Mouse (Mus musculus): ENCODE measurements at regions not wholly inside any gene's neighbourhood (a gene's known extent, or its start where the extent isn't known, plus 50 kb on each side); places are given as distances from the start of the nearest gene placed in this dataset.

DNA sequence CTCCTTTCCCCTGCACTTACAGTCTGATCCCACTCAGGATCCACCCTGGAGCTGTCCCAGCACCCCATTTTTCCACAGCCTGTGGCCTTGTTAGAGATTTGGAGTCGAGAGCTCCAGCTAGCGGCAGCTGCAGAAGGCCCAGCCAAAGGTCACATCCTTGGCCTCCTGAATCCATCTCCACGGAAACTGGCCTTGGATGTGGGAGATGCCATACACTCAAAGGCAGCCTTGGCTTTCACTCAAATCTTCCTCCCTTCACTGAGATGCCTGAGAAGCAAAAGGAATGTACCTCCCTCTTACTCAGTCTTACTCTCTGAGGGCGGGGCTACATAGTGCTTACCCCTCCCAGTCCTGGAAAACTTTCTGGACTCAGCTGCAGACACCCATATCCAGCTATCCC is 56.2 kb upstream of the Ky start:
- Histone ChIP-seq H3K9me3 (ENCODE audit: control insufficient read depth, low read length) (no peaks in the 10 kb centered on the region), H3K27ac (replicated peaks) (no peak overlapping the region), H3K4me3 (ENCODE audit: low read depth, low read length) (no peak overlapping the region), H3K4me2 (replicated peaks; ENCODE audit: low read depth) (no peak overlapping the region), H3K36me3 (ENCODE audit: control insufficient read depth, insufficient read depth, low read length) (no peaks in the 10 kb centered on the region), H3K4me1 (replicated peaks; ENCODE audit: control insufficient read depth, insufficient read depth) (no peaks in the 10 kb centered on the region), H3K27me3 (ENCODE audit: control insufficient read depth, insufficient read depth, low read length) (no peaks in the 10 kb centered on the region), H3K9ac (ENCODE audit: low read length) (no peak overlapping the region)
- 75% methylated on average over 4 of the region's 4 CpGs for WGBS
- ATAC-seq (ENCODE audit: low FRiP score, low TSS enrichment) (no peak), DNase-seq (ENCODE audit: low spot score) (no peak)
- TF ChIP-seq CTCF (IDR thresholded peaks at IDR 0.05; ENCODE audit: low read depth), result no peak
- no peak for TF ChIP-seq EP300 (optimal IDR thresholded peaks at IDR 0.05)

DNA sequence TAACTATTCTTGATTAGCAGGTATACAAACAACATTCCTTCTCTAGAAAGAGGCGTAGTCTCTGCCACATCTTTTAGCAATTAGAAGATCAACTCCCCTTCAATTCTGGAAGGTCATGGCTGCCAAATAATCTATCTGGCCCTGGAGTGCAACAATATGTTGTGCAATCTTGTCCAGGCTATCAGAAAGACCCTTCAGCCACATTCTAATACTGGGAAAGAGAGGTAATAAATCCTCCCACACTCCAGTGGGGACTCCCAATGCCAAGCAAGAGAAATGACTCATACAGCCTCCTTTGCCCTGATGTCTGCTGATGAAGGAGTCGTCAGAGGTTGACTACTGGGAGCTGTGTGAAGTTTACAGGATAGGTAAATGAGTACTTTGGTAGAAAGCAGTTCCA is 59.5 kb upstream of the Ky start:
- ATAC-seq (ENCODE audit: low FRiP score, low TSS enrichment) (no peak), DNase-seq (ENCODE audit: low spot score) (no peak)
- no peak overlapping the region for H3K9ac ChIP-seq (ENCODE audit: low read length)
- no peaks in the 10 kb centered on the region for H3K9me3 ChIP-seq (ENCODE audit: control insufficient read depth, low read length)
- no peak for TF ChIP-seq EP300 (optimal IDR thresholded peaks at IDR 0.05)
- TF ChIP-seq CTCF (IDR thresholded peaks at IDR 0.05; ENCODE audit: low read depth), result no peak
- no peaks in the 10 kb centered on the region for H3K36me3 ChIP-seq (ENCODE audit: control insufficient read depth, insufficient read depth, low read length)
- no peak overlapping the region for H3K4me3 ChIP-seq (ENCODE audit: low read depth, low read length)
- H3K27me3 ChIP-seq (ENCODE audit: control insufficient read depth, insufficient read depth, low read length), result no peaks in the 10 kb centered on the region
- no peak overlapping the region for H3K4me2 ChIP-seq (replicated peaks; ENCODE audit: low read depth)
- no peak overlapping the region for H3K27ac ChIP-seq (replicated peaks)
- 46% methylated on average over 2 of the region's 2 CpGs for WGBS
- no peaks in the 10 kb centered on the region for H3K4me1 ChIP-seq (replicated peaks; ENCODE audit: control insufficient read depth, insufficient read depth)

GRCm38 (mm10) chr9:102442198-102442842 is 63.2 kb upstream of the Ky start:
- Histone ChIP-seq H3K9ac (ENCODE audit: low read length) (no peak overlapping the region), H3K36me3 (ENCODE audit: control insufficient read depth, insufficient read depth, low read length) (no peaks in the 10 kb centered on the region), H3K9me3 (ENCODE audit: control insufficient read depth, low read length) (no peaks in the 10 kb centered on the region), H3K4me1 (replicated peaks; ENCODE audit: control insufficient read depth, insufficient read depth) (no peaks in the 10 kb centered on the region), H3K4me3 (ENCODE audit: low read depth, low read length) (no peak overlapping the region), H3K27ac (replicated peaks) (no peak overlapping the region), H3K4me2 (replicated peaks; ENCODE audit: low read depth) (no peak overlapping the region), H3K27me3 (ENCODE audit: control insufficient read depth, insufficient read depth, low read length) (no peaks in the 10 kb centered on the region)
- TF ChIP-seq CTCF (IDR thresholded peaks at IDR 0.05; ENCODE audit: low read depth) (no peak), EP300 (optimal IDR thresholded peaks at IDR 0.05) (no peak)
- ATAC-seq (ENCODE audit: low FRiP score, low TSS enrichment) (no peak), DNase-seq (ENCODE audit: low spot score) (no peak)
- WGBS, result 75% methylated on average over 11 of the region's 11 CpGs

DNA sequence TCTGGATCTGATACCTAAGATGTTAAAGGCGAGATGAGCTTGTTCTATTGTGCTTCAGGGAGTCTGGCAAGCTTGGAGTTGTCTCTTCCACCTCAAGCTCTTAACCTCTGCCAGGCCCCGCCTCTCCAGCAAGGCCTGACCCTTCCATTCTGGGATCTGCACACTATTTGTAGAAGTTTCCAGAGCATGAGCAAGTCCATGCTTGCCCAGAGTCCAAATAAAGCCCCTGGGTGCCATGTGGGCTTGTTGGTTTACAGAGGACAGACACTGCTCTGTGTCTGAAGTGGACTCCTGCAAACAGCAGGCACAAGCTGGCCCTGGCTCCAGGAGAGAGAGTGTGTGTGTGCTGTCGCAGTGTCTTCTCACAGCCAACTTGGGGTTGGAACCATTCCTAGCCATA is 67.9 kb upstream of the Ky start:
- no peaks in the 10 kb centered on the region for H3K27me3 ChIP-seq (ENCODE audit: control insufficient read depth, insufficient read depth, low read length)
- H3K4me1 ChIP-seq (replicated peaks; ENCODE audit: control insufficient read depth, insufficient read depth), result no peaks in the 10 kb centered on the region
- H3K27ac ChIP-seq (replicated peaks), result no peak overlapping the region
- TF ChIP-seq CTCF (IDR thresholded peaks at IDR 0.05; ENCODE audit: low read depth) (no peak), EP300 (optimal IDR thresholded peaks at IDR 0.05) (no peak)
- no peaks in the 10 kb centered on the region for H3K36me3 ChIP-seq (ENCODE audit: control insufficient read depth, insufficient read depth, low read length)
- DNase-seq (ENCODE audit: low spot score) (no peak), ATAC-seq (ENCODE audit: low FRiP score, low TSS enrichment) (no peak)
- H3K9ac ChIP-seq (ENCODE audit: low read length), result no peak overlapping the region
- 81% methylated on average over 3 of the region's 3 CpGs for WGBS
- H3K4me2 ChIP-seq (replicated peaks; ENCODE audit: low read depth), result no peak overlapping the region
- no peaks in the 10 kb centered on the region for H3K9me3 ChIP-seq (ENCODE audit: control insufficient read depth, low read length)
- no peak overlapping the region for H3K4me3 ChIP-seq (ENCODE audit: low read depth, low read length)

DNA sequence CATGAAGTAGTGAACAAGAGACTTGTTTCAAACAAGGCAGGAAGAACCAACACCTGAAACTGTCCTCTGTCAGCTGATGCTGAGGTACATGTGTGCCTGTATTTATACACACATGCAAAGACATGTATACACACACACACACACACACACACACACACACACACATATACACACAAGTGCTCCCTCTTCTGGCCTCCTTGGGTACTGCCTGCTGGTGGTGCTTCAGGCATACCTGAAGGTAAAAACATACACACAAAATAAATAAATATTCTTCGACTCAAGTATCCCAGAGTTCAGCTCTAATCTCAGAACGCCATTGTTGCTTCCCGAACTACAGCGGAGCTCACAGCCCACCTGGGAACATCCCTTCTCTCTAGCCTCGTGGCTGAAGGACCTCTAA is 69.2 kb upstream of the Ky start:
- 83% methylated on average over 5 of the region's 5 CpGs for WGBS
- no peak overlapping the region for H3K9ac ChIP-seq (ENCODE audit: low read length)
- DNase-seq (ENCODE audit: low spot score) (no peak), ATAC-seq (ENCODE audit: low FRiP score, low TSS enrichment) (no peak)
- H3K27ac ChIP-seq (replicated peaks), result no peak overlapping the region
- no peaks in the 10 kb centered on the region for H3K36me3 ChIP-seq (ENCODE audit: control insufficient read depth, insufficient read depth, low read length)
- no peaks in the 10 kb centered on the region for H3K27me3 ChIP-seq (ENCODE audit: control insufficient read depth, insufficient read depth, low read length)
- TF ChIP-seq CTCF (IDR thresholded peaks at IDR 0.05; ENCODE audit: low read depth) (peak; percentile 60), EP300 (optimal IDR thresholded peaks at IDR 0.05) (no peak)
- H3K4me2 ChIP-seq (replicated peaks; ENCODE audit: low read depth), result no peak overlapping the region
- no peaks in the 10 kb centered on the region for H3K4me1 ChIP-seq (replicated peaks; ENCODE audit: control insufficient read depth, insufficient read depth)
- H3K4me3 ChIP-seq (ENCODE audit: low read depth, low read length), result no peak overlapping the region
- H3K9me3 ChIP-seq (ENCODE audit: control insufficient read depth, low read length), result no peaks in the 10 kb centered on the region

DNA sequence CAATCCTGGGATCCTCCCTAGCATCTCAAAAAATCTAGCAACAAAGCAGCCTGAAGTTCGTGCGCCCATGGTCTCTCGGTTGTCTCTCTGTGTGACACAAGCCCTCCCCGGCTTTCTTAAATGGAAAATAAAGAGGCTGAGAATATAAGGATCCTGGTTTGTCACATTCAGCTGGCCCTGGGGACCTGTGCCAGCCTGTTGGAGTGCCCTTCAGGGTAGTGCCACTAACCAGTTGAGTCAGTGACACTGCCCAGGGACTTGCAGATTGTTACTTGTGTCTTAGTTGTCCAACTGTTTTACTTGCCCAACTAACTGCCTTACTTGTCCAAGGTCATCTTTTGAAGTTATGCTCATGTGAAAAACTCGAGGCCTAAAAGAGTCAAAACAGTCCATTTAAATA is 73.5 kb upstream of the Ephb1 start:
- DNase-seq (ENCODE audit: low spot score) (no peak), ATAC-seq (ENCODE audit: low FRiP score, low TSS enrichment) (no peak)
- Histone ChIP-seq H3K27me3 (ENCODE audit: control insufficient read depth, insufficient read depth, low read length) (no peaks in the 10 kb centered on the region), H3K36me3 (ENCODE audit: control insufficient read depth, insufficient read depth, low read length) (no peaks in the 10 kb centered on the region), H3K9ac (ENCODE audit: low read length) (no peak overlapping the region), H3K4me2 (replicated peaks; ENCODE audit: low read depth) (no peak overlapping the region), H3K9me3 (ENCODE audit: control insufficient read depth, low read length) (no peaks in the 10 kb centered on the region), H3K4me1 (replicated peaks; ENCODE audit: control insufficient read depth, insufficient read depth) (peaks cover 2% of the 10 kb centered on the region; the same call in 1 of the 2 replicates), H3K27ac (replicated peaks) (no peak overlapping the region), H3K4me3 (ENCODE audit: low read depth, low read length) (no peak overlapping the region)
- WGBS, result 90% methylated on average over 5 of the region's 5 CpGs
- TF ChIP-seq CTCF (IDR thresholded peaks at IDR 0.05; ENCODE audit: low read depth), result no peak
- TF ChIP-seq EP300 (optimal IDR thresholded peaks at IDR 0.05), result no peak

Data from stomach, postnatal 0 days (tissue).